Mouse (Mus musculus) embryonic fibroblast, embryonic 13.5 days (primary cell): Measurements from ENCODE around the gene Phactr3.

Source experiments
- CTCF ChIP-seq: IDR thresholded peaks from 2 replicates; pipeline ENCODE4 v1.5.1; 2011; ENCODE audit warnings: mild to moderate bottlenecking, control low read depth, low read length, moderate library complexity, borderline replicate concordance; ENCODE audit not compliant: insufficient read depth
- POLR2A ChIP-seq: IDR thresholded peaks from 2 replicates; pipeline ENCODE4 v1.6.1; 2011; ENCODE audit warnings: low read depth, mild to moderate bottlenecking, control low read depth, low read length, moderate library complexity

DNA sequence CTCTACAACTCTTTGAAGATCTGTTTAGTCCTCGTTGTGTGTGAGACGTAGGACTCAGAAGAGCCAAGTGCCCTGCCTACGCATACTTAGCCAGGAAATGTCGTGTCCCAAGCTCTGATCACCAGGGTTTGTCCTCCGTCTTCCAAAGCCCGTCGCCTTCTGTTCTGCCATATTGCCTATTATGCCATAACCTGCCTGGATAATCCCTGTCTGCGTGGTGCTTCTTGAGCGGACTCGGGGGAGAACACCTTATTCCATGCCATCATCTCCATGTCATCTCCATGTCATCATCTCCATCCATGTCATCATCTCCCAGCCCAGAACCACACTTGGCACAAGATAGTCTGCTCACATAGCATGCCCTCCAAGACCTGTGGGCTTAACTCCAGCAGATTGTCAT is 207.3 kb downstream of the Phactr3 start:
- no peak for TF ChIP-seq CTCF
- TF ChIP-seq POLR2A, result no peak
